16 mouse cellular contexts compared by ENCODE assay signal in the genomic region with DNA sequence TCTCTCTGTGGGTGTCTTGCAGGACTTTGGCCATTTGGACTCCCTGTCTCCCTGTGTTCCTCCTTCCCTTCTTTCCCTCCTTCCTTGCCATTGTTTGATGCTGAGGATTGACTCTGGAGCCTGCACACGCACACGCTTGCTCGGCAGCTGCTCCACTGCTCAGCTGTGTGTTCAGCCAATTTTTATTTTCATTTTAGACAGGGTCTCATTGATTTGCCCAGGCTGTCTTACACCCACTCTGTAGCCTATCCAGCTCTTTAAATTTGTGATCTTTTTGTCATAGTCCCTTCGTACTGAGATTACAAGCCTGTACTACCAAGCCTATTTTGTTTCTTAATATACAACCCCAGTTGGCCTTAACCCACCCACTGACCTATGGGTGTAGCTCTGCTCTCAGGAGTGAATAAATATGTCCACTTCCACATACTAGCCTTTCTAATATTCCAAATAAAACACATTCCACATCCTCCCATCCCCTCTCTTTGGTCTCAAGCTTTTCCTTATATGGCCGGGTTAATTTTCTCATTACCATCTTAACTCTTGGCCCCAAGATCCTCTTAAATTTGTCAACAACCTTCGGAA. TPM values are rescaled to one million over a fixed set of nuclear protein-coding genes. Genes with fewer than 3 reads are reported as not detected.
"Had no signal": no experiment of that assay in that cellular context is flagged by ENCODE, and none has a peak within 500 bp of the region (broad histone marks: within the 10 kb centered on the region; RNA-seq: fewer than 3 reads in every experiment).

No protein-coding gene starts in this region.

- H3K36me3 ChIP-seq: hindbrain, embryonic 12.5 days; limb, embryonic 13.5 days; midbrain, embryonic 10.5 days; neural tube, embryonic 12.5 days had no signal

- H3K4me3 ChIP-seq: hindbrain, embryonic 12.5 days; layer of hippocampus, adult 2 months; limb, embryonic 13.5 days; midbrain, embryonic 10.5 days; neural tube, embryonic 12.5 days had no signal

- H3K27me3 ChIP-seq: hindbrain, embryonic 12.5 days; limb, embryonic 13.5 days; neural tube, embryonic 12.5 days had no signal

- H3K4me2 ChIP-seq: hindbrain, embryonic 12.5 days; limb, embryonic 13.5 days; neural tube, embryonic 12.5 days had no signal

- DNase-seq: left cerebral cortex, postnatal 4 days; midbrain, embryonic 14.5 days; retina, postnatal 1 day; right cerebral cortex, postnatal 4 days; spleen, adult 18-20 months; thymus, adult 2 months; thymus, postnatal 25 days had no signal

- H3K9me3 ChIP-seq: hindbrain, embryonic 12.5 days; limb, embryonic 13.5 days; midbrain, embryonic 10.5 days; neural tube, embryonic 12.5 days had no signal

- H3K4me1 ChIP-seq: hindbrain, embryonic 12.5 days; limb, embryonic 13.5 days; midbrain, embryonic 10.5 days; neural tube, embryonic 12.5 days had no signal

- ATAC-seq: hindbrain, embryonic 16.5 days; inflammation-experienced regulatory T-cells, adult 6 months; intestine, postnatal 0 days had no signal

- H3K27ac ChIP-seq: hindbrain, embryonic 12.5 days; layer of hippocampus, adult 2 months; limb, embryonic 13.5 days; liver, embryonic 14.5 days; midbrain, embryonic 10.5 days; neural tube, embryonic 12.5 days had no signal

- H3K9ac ChIP-seq: hindbrain, embryonic 12.5 days; limb, embryonic 13.5 days; liver, embryonic 14.5 days; neural tube, embryonic 12.5 days had no signal

RNA-seq across cellular contexts. Expression of a gene that starts 34.3 kb away (rescaled TPM):
- polyA plus RNA-seq: inflammation-experienced regulatory T-cells, adult 6 months had no signal
